Mouse (Mus musculus): ENCODE data around the gene Ankdd1a.
A peak's percentile ranks its signal among the peaks of the same experiment; 100 is the strongest.

Ankdd1a gene

GRCm38 (mm10) chr9:65519807-65520504 lies at the start of gene Ankdd1a:
Ankdd1a (minus strand) TSS chr9:65520193.
- no peak for DNase-seq (ENCODE audit: low spot score)

- peak; percentile 72 for DNase-seq (ENCODE audit: low spot score)
Measured at GRCm38 (mm10) chr9:65569491-65569971, 49.5 kb upstream of the Ankdd1a start.

- peak; percentile 32 for DNase-seq (ENCODE audit: low spot score)
Measured at GRCm38 (mm10) chr9:65568787-65569186, 48.8 kb upstream of the Ankdd1a start.

- DNase-seq (ENCODE audit: low spot score): no peak
Measured at GRCm38 (mm10) chr9:65564698-65565097, 44.7 kb upstream of the Ankdd1a start.

- no peak for DNase-seq (ENCODE audit: low spot score)
Measured at GRCm38 (mm10) chr9:65563073-65563472, 43.1 kb upstream of the Ankdd1a start.

- peak; percentile 75 for DNase-seq (ENCODE audit: low spot score)
Measured at GRCm38 (mm10) chr9:65562081-65562506, 42.1 kb upstream of the Ankdd1a start.

GRCm38 (mm10) chr9:65561016-65561415 lies 41.0 kb upstream of the Ankdd1a start:
- peak; percentile 69 for DNase-seq (ENCODE audit: low spot score)

GRCm38 (mm10) chr9:65558806-65559205 lies 38.8 kb upstream of the Ankdd1a start:
- DNase-seq (ENCODE audit: low spot score): no peak

GRCm38 (mm10) chr9:65556979-65557378 lies 37.0 kb upstream of the Ankdd1a start:
- DNase-seq (ENCODE audit: low spot score): no peak

- no peak for DNase-seq (ENCODE audit: low spot score)
Measured at GRCm38 (mm10) chr9:65556349-65556748, 36.4 kb upstream of the Ankdd1a start.

- no peak for DNase-seq (ENCODE audit: low spot score)
Measured at GRCm38 (mm10) chr9:65555621-65556020, 35.6 kb upstream of the Ankdd1a start.

GRCm38 (mm10) chr9:65555001-65555405 lies 35.0 kb upstream of the Ankdd1a start:
- peak; percentile 52 for DNase-seq (ENCODE audit: low spot score)

- no peak for DNase-seq (ENCODE audit: low spot score)
Measured at GRCm38 (mm10) chr9:65552711-65553110, 32.7 kb upstream of the Ankdd1a start.

- DNase-seq (ENCODE audit: low spot score): peak; percentile 27
Measured at GRCm38 (mm10) chr9:65552141-65552540, 32.1 kb upstream of the Ankdd1a start.

GRCm38 (mm10) chr9:65551035-65551434 lies 31.0 kb upstream of the Ankdd1a start:
- peak; percentile 76 for DNase-seq (ENCODE audit: low spot score)

- no peak for DNase-seq (ENCODE audit: low spot score)
Measured at GRCm38 (mm10) chr9:65550079-65550831, 30.3 kb upstream of the Ankdd1a start.

- no peak for DNase-seq (ENCODE audit: low spot score)
Measured at GRCm38 (mm10) chr9:65549643-65550042, 29.6 kb upstream of the Ankdd1a start.

GRCm38 (mm10) chr9:65549139-65549538 lies 29.1 kb upstream of the Ankdd1a start:
- no peak for DNase-seq (ENCODE audit: low spot score)

GRCm38 (mm10) chr9:65548311-65548710 lies 28.3 kb upstream of the Ankdd1a start:
- no peak for DNase-seq (ENCODE audit: low spot score)

- DNase-seq (ENCODE audit: low spot score): no peak
Measured at GRCm38 (mm10) chr9:65547844-65548243, 27.9 kb upstream of the Ankdd1a start.

- no peak for DNase-seq (ENCODE audit: low spot score)
Measured at GRCm38 (mm10) chr9:65547111-65547510, 27.1 kb upstream of the Ankdd1a start.

GRCm38 (mm10) chr9:65546413-65546695 lies 26.4 kb upstream of the Ankdd1a start:
- no peak for DNase-seq (ENCODE audit: low spot score)

- DNase-seq (ENCODE audit: low spot score): peak; percentile 60
Measured at GRCm38 (mm10) chr9:65545635-65546412, 25.8 kb upstream of the Ankdd1a start.

Measured in lung, postnatal 25 days (tissue).